Mouse (Mus musculus): ENCODE data around the gene Cip2a. TPM values are rescaled to one million over a fixed set of nuclear protein-coding genes. Genes with fewer than 3 reads are reported as not detected.

Gene Cip2a
- polyA plus RNA-seq, 1 experiment from 2014 or later, result 52.3 TPM

- no peak for ATAC-seq (ENCODE audit: low FRiP score)
- 81% methylated on average over 4 of the region's 4 CpGs for WGBS
Measured at GRCm38 (mm10) chr16:49037771-49038170, 43.8 kb downstream of the Cip2a start.

GRCm38 (mm10) chr16:49040554-49041221 lies 46.7 kb downstream of the Cip2a start:
- WGBS, result 85% methylated on average over 3 of the region's 3 CpGs
- Histone ChIP-seq H3K9me3 (no peaks in the 10 kb centered on the region), H3K27me3 (no peaks in the 10 kb centered on the region), H3K9ac (no peak overlapping the region), H3K4me3 (replicated peaks) (no peak overlapping the region), H3K27ac (no peak overlapping the region), H3K4me2 (no peak overlapping the region), H3K36me3 (replicated peaks) (no peaks in the 10 kb centered on the region), H3K4me1 (no peaks in the 10 kb centered on the region)
- no peak for ATAC-seq (ENCODE audit: low FRiP score)

More at GRCm38 (mm10) chr16:49037771-49038170, 43.8 kb downstream of the Cip2a start:
- H3K27me3 ChIP-seq, result no peaks in the 10 kb centered on the region
- no peak overlapping the region for H3K27ac ChIP-seq
- H3K9ac ChIP-seq, result no peak overlapping the region
- no peak overlapping the region for H3K4me2 ChIP-seq
- H3K4me1 ChIP-seq, result no peaks in the 10 kb centered on the region
- no peak overlapping the region for H3K4me3 ChIP-seq (replicated peaks)
- H3K9me3 ChIP-seq, result no peaks in the 10 kb centered on the region
- H3K36me3 ChIP-seq (replicated peaks), result no peaks in the 10 kb centered on the region

GRCm38 (mm10) chr16:49049214-49049613 lies 55.2 kb downstream of the Cip2a start:
- Histone ChIP-seq H3K9me3 (no peaks in the 10 kb centered on the region), H3K4me1 (no peaks in the 10 kb centered on the region), H3K27ac (no peak overlapping the region), H3K27me3 (no peaks in the 10 kb centered on the region), H3K4me2 (no peak overlapping the region), H3K9ac (no peak overlapping the region), H3K4me3 (replicated peaks) (no peak overlapping the region), H3K36me3 (replicated peaks) (no peaks in the 10 kb centered on the region)
- ATAC-seq (ENCODE audit: low FRiP score), result no peak

GRCm38 (mm10) chr16:49057186-49057585 lies 63.2 kb downstream of the Cip2a start, which contains the start of gene Myh15:
Myh15 (plus strand) TSS chr16:49057486.
- Histone ChIP-seq H3K4me3 (replicated peaks) (no peak within 1 kb of the TSS), H3K9me3 (no peaks in the 10 kb centered on the region), H3K9ac (no peak within 1 kb of the TSS), H3K4me1 (no peaks in the 10 kb centered on the region), H3K27me3 (no peaks in the 10 kb centered on the region), H3K4me2 (no peak within 1 kb of the TSS), H3K27ac (no peak within 1 kb of the TSS), H3K36me3 (replicated peaks) (no peaks in the 10 kb centered on the region)
- 91% methylated on average over 1 of the region's 1 CpGs for WGBS
- no peak for ATAC-seq (ENCODE audit: low FRiP score)

Other genes starting within 250 kb of the Cip2a start
- 0.04 TPM in 1 of 2 replicates, not detected in the other for gene Trat1, start 222.2 kb upstream of the Cip2a start, polyA plus RNA-seq (2016; fragmentation: Nextera tagmentation; extraction: Ambion mirVana)
- gene Retnlb, start 177.3 kb upstream of the Cip2a start, polyA plus RNA-seq (2016; fragmentation: Nextera tagmentation; extraction: Ambion mirVana), result not detected in 2 replicates
- gene Retnla, start 151.6 kb upstream of the Cip2a start, polyA plus RNA-seq (2016; fragmentation: Nextera tagmentation; extraction: Ambion mirVana), result not detected in 2 replicates
- gene Retnlg, start 121.6 kb upstream of the Cip2a start, polyA plus RNA-seq (2016; fragmentation: Nextera tagmentation; extraction: Ambion mirVana), result not detected in 2 replicates
- gene Dzip3, start within 50 bp of the Cip2a start, polyA plus RNA-seq (2016; fragmentation: Nextera tagmentation; extraction: Ambion mirVana), result 50.6 and 53.4 TPM in 2 replicates
- gene Myh15, start 63.3 kb downstream of the Cip2a start, polyA plus RNA-seq (2016; fragmentation: Nextera tagmentation; extraction: Ambion mirVana), result 0.04 and 0.05 TPM in 2 replicates